Mouse (Mus musculus): Measurements from ENCODE around the gene Npas2. TPM values are rescaled to one million over a fixed set of nuclear protein-coding genes. Genes with fewer than 3 reads are reported as not detected.

Npas2 gene
- polyA plus RNA-seq, 1 experiment, result not detected

DNA sequence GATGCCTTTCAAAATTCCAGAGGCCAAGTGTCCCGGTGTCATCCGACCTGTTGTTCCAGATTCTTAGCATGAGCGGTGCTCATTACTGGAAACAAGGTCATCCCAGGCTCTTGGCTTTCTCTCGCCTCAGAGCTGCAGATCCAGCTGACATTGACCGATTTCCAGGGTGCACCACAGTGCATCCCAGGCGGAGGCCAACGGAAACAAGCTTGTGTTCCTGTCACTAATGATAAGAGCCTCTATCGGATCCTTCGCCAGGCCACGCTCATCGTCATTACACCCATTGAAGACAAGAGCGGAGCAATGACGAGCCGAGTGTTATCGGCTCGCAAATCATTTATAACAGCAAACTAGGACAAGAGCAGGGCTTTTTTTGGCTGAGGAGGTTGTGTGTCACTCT, 91.3 kb downstream of the Npas2 start:
- 83% methylated on average over 16 of the region's 16 CpGs for WGBS
- no peak for TF ChIP-seq POLR2A (IDR thresholded peaks at IDR 0.05; ENCODE audit: insufficient read depth, low read depth, low read length)
- TF ChIP-seq CTCF (IDR thresholded peaks at IDR 0.05; ENCODE audit: insufficient read depth, low read depth, low read length), result no peak
- peaks cover 8% of the 10 kb centered on the region for H3K4me1 ChIP-seq (ENCODE audit: control insufficient read depth, insufficient read depth, low read length)
- H3K27ac ChIP-seq (ENCODE audit: insufficient read depth, low read depth, low read length), result no peak overlapping the region
- no peak overlapping the region for H3K4me3 ChIP-seq (ENCODE audit: insufficient read depth, low read depth, low read length)

DNA sequence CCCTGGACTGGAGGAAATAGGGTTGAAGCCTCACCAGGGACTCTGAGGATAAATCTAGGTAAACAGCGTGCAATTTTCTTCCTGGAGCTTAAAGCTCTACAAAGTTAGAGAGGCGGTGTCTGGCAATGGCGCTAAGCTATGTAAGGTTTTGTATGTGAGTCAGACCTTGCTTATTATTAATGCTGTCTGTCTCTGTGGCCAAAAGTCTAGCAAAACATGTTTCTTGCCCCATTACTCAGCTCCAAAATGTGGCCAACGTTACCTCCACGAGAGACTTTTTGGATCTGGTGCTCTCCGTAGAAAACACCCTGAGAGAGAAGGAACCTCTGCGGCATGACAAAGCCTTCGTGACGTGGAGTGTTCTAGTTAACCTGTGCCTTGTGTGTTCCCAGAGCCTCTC, 93.5 kb downstream of the Npas2 start:
- TF ChIP-seq CTCF (IDR thresholded peaks at IDR 0.05; ENCODE audit: insufficient read depth, low read depth, low read length) (no peak), POLR2A (IDR thresholded peaks at IDR 0.05; ENCODE audit: insufficient read depth, low read depth, low read length) (no peak)
- H3K4me1 ChIP-seq (ENCODE audit: control insufficient read depth, insufficient read depth, low read length), result peaks cover 3% of the 10 kb centered on the region; the same call in 1 of the 2 replicates
- no peak overlapping the region for H3K27ac ChIP-seq (ENCODE audit: insufficient read depth, low read depth, low read length)
- WGBS, result 94% methylated on average over 9 of the region's 9 CpGs
- no peak overlapping the region for H3K4me3 ChIP-seq (ENCODE audit: insufficient read depth, low read depth, low read length)

- Histone ChIP-seq H3K4me1 (ENCODE audit: control insufficient read depth, insufficient read depth, low read length) (peaks cover 3% of the 10 kb centered on the region; the same call in 1 of the 2 replicates), H3K4me3 (ENCODE audit: insufficient read depth, low read depth, low read length) (no peak overlapping the region), H3K27ac (ENCODE audit: insufficient read depth, low read depth, low read length) (no peak overlapping the region)
- WGBS, result 76% methylated on average over 4 of the region's 4 CpGs
- TF ChIP-seq CTCF (IDR thresholded peaks at IDR 0.05; ENCODE audit: insufficient read depth, low read depth, low read length), result no peak
- TF ChIP-seq POLR2A (IDR thresholded peaks at IDR 0.05; ENCODE audit: insufficient read depth, low read depth, low read length), result no peak
These were observed 94.3 kb downstream of the Npas2 start for GRCm38 (mm10) chr1:39287831-39288230.

DNA sequence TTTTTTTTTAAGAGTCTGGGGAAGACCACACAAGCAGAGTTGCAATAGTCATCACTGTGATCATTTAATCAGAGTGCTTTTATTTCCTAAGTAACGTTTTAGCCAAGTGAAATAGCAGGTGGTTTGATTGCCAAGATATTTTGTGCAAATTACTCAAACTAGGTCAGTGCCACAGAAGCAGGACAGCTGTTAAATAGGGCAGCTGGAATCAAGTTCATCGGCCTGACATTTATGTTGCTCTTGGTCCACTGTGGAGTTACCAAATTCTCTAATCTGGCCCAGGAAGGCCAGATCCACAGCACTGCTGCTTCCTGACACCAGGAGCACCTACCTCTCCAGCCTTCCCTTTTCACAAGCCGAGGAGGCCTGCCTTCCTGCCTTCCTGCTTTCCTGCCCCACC, 94.9 kb downstream of the Npas2 start:
- peaks cover 3% of the 10 kb centered on the region; the same call in 1 of the 2 replicates for H3K4me1 ChIP-seq (ENCODE audit: control insufficient read depth, insufficient read depth, low read length)
- WGBS, result 45% methylated on average over 3 of the region's 3 CpGs
- no peak overlapping the region for H3K4me3 ChIP-seq (ENCODE audit: insufficient read depth, low read depth, low read length)
- no peak overlapping the region for H3K27ac ChIP-seq (ENCODE audit: insufficient read depth, low read depth, low read length)
- TF ChIP-seq CTCF (IDR thresholded peaks at IDR 0.05; ENCODE audit: insufficient read depth, low read depth, low read length) (no peak), POLR2A (IDR thresholded peaks at IDR 0.05; ENCODE audit: insufficient read depth, low read depth, low read length) (no peak)

GRCm38 (mm10) chr1:39292001-39292400, 98.5 kb downstream of the Npas2 start:
- Histone ChIP-seq H3K27ac (ENCODE audit: insufficient read depth, low read depth, low read length) (no peak overlapping the region), H3K4me1 (ENCODE audit: control insufficient read depth, insufficient read depth, low read length) (no peaks in the 10 kb centered on the region), H3K4me3 (ENCODE audit: insufficient read depth, low read depth, low read length) (no peak overlapping the region)
- 83% methylated on average over 3 of the region's 3 CpGs for WGBS
- no peak for TF ChIP-seq CTCF (IDR thresholded peaks at IDR 0.05; ENCODE audit: insufficient read depth, low read depth, low read length)
- TF ChIP-seq POLR2A (IDR thresholded peaks at IDR 0.05; ENCODE audit: insufficient read depth, low read depth, low read length), result no peak

DNA sequence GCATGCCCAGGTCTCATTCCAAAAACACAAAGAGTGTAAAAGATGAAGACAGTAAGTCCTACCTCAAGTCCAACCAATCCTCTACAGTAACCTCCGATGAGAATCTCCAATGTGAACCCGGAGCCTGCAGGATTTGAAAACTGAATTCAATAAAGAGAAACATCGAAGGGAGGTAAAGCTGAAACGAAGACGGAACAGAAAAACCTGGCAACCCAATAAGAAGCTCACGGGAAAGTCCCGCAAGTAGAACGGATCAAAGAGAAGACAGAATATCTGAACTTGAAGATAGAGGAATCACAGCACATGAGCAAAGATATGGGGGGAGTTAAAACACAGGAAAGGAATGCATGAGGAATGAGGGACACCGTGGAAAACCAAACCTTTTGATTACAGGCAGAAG, 104.8 kb downstream of the Npas2 start:
- H3K27ac ChIP-seq (ENCODE audit: insufficient read depth, low read depth, low read length), result no peak overlapping the region
- no peaks in the 10 kb centered on the region for H3K4me1 ChIP-seq (ENCODE audit: control insufficient read depth, insufficient read depth, low read length)
- H3K4me3 ChIP-seq (ENCODE audit: insufficient read depth, low read depth, low read length), result no peak overlapping the region
- 96% methylated on average over 9 of the region's 9 CpGs for WGBS
- TF ChIP-seq CTCF (IDR thresholded peaks at IDR 0.05; ENCODE audit: insufficient read depth, low read depth, low read length) (no peak), POLR2A (IDR thresholded peaks at IDR 0.05; ENCODE audit: insufficient read depth, low read depth, low read length) (no peak)

DNA sequence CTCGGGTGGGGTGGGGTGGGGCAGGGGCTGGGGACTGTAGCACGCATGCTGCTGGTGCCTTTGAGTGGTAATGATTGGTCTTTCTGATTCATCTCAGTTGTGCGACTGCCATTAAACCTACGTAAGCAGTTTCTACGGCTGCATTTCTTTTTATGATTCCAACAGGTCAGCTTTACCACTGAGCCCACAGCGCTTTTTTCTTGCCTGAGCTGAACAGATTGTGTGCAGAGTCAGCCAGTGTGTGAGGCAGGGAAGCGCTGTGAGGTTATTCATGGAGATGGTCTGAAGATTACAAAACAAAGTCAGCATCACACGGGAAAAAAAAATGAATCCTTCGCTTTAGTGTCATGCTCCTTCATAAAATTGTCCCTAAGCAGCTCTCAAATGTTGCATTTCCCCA, 106.7 kb downstream of the Npas2 start:
- TF ChIP-seq POLR2A (IDR thresholded peaks at IDR 0.05; ENCODE audit: insufficient read depth, low read depth, low read length), result no peak
- TF ChIP-seq CTCF (IDR thresholded peaks at IDR 0.05; ENCODE audit: insufficient read depth, low read depth, low read length), result no peak
- H3K4me1 ChIP-seq (ENCODE audit: control insufficient read depth, insufficient read depth, low read length), result no peaks in the 10 kb centered on the region
- WGBS, result 95% methylated on average over 9 of the region's 9 CpGs
- no peak overlapping the region for H3K27ac ChIP-seq (ENCODE audit: insufficient read depth, low read depth, low read length)
- no peak overlapping the region for H3K4me3 ChIP-seq (ENCODE audit: insufficient read depth, low read depth, low read length)

DNA sequence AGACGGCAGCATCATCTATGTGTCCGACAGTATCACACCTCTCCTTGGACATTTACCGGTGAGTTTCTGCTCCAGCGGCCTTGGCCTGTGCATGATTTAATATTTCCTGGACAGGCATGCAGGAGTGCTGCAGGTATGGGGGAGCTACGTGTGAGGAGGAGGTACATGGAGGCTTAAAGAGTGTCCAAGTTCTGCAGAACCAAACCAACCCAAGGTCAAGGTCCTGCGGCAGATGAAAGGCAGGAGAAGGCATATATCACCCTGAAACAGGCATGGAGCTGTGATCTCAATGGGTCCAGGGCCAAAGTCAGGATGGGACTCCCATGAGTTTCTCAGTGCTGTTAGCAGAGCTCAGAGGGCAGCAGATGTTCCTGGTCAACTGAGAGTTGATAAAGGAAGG, 107.1 kb downstream of the Npas2 start:
- no peak overlapping the region for H3K27ac ChIP-seq (ENCODE audit: insufficient read depth, low read depth, low read length)
- H3K4me3 ChIP-seq (ENCODE audit: insufficient read depth, low read depth, low read length), result no peak overlapping the region
- TF ChIP-seq POLR2A (IDR thresholded peaks at IDR 0.05; ENCODE audit: insufficient read depth, low read depth, low read length) (no peak), CTCF (IDR thresholded peaks at IDR 0.05; ENCODE audit: insufficient read depth, low read depth, low read length) (no peak)
- 95% methylated on average over 6 of the region's 6 CpGs for WGBS
- H3K4me1 ChIP-seq (ENCODE audit: control insufficient read depth, insufficient read depth, low read length), result no peaks in the 10 kb centered on the region

DNA sequence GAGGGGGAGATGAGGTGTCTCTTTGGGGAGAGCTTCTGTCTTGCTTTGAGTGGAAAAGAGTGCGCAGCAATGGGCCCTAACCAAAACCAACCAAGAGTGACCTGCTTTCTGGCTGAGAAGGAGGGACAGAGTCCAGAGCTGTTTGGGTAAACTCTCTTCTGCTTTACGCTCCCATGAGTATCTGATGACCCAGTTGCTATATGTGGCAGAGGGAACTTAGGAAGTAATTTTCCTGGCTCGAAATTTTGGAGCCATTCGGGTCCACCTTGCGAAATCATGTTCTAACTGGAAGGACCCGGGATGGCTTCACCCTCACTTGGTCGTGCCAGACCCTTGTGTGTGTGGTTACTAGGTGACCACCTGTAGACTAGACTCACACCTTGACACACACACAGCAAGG, 108.7 kb downstream of the Npas2 start:
- Histone ChIP-seq H3K4me3 (ENCODE audit: insufficient read depth, low read depth, low read length) (no peak overlapping the region), H3K4me1 (ENCODE audit: control insufficient read depth, insufficient read depth, low read length) (peaks cover 6% of the 10 kb centered on the region), H3K27ac (ENCODE audit: insufficient read depth, low read depth, low read length) (no peak overlapping the region)
- TF ChIP-seq CTCF (IDR thresholded peaks at IDR 0.05; ENCODE audit: insufficient read depth, low read depth, low read length) (no peak), POLR2A (IDR thresholded peaks at IDR 0.05; ENCODE audit: insufficient read depth, low read depth, low read length) (no peak)
- WGBS, result 93% methylated on average over 7 of the region's 7 CpGs

DNA sequence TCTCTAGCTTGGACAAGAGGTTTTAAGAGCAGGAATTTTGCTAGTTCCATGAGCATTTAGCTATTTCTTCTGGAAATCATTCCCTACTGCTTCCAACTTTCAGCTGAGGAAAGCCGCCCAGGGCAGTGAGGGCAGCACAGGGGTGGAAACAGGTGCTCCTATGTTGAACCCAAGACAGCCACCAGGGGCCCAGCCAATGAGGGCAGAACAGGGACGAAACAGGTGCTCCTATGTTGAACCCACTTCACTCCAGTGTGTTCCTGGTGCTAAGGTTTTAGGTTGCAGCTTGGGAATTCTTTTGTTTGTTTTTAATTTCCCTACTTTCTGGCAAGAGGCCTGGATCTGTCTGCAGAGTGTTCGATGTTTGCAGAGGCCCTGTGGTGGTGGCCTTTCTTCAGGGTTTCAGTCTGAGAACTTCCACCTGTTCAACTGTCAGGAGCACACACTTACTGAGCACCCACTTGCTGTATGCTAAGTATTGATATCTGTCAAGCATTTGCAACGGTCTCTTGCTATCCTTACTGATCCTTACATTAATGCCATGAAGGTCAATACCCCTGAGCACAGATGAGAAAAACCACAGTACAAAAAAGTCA, 109.6 kb downstream of the Npas2 start:
- Histone ChIP-seq H3K4me1 (ENCODE audit: control insufficient read depth, insufficient read depth, low read length) (peaks cover 9% of the 10 kb centered on the region), H3K4me3 (ENCODE audit: insufficient read depth, low read depth, low read length) (no peak overlapping the region), H3K27ac (ENCODE audit: insufficient read depth, low read depth, low read length) (no peak overlapping the region)
- TF ChIP-seq CTCF (IDR thresholded peaks at IDR 0.05; ENCODE audit: insufficient read depth, low read depth, low read length) (no peak), POLR2A (IDR thresholded peaks at IDR 0.05; ENCODE audit: insufficient read depth, low read depth, low read length) (no peak)
- WGBS, result 66% methylated on average over 4 of the region's 4 CpGs
